Mouse (Mus musculus) lung, postnatal 36 days (tissue): ENCODE data around the gene Taar4.

ENCODE experiments used
- DNase-seq: peaks from one replicate; pipeline ENCODE4 v3.0.0; 2022; ENCODE audit warnings: mixed read lengths

Gene Taar4

GRCm38 (mm10) chr10:23960444-23960915 lies at the start of gene Taar4:
Gene Taar4, plus strand, starts transcription at chr10:23960494.
- no peak for DNase-seq

GRCm38 (mm10) chr10:23920056-23920455 lies 40.2 kb upstream of the Taar4 start, which contains the start of gene Taar1:
Gene Taar1, plus strand, starts transcription at chr10:23920356.
- no peak for DNase-seq

GRCm38 (mm10) chr10:23922468-23922867 lies 37.8 kb upstream of the Taar4 start:
- no peak for DNase-seq

GRCm38 (mm10) chr10:23923941-23924340 lies 36.4 kb upstream of the Taar4 start:
- DNase-seq, result no peak

- no peak for DNase-seq
Observed at GRCm38 (mm10) chr10:23937613-23938012, 22.7 kb upstream of the Taar4 start.

GRCm38 (mm10) chr10:23938312-23938711 lies 22.0 kb upstream of the Taar4 start, which contains the start of gene Taar2:
Gene Taar2, plus strand, starts transcription at chr10:23938572.
- no peak for DNase-seq

- DNase-seq, result peak; percentile 22
Observed at GRCm38 (mm10) chr10:23942465-23942864, 17.8 kb upstream of the Taar4 start.

GRCm38 (mm10) chr10:23948026-23948425 lies 12.3 kb upstream of the Taar4 start:
- peak; percentile 23 for DNase-seq

- DNase-seq, result no peak
Observed at GRCm38 (mm10) chr10:23949508-23950005, 10.7 kb upstream of the Taar4 start, which contains the start of gene Taar3. Gene Taar3, plus strand, starts transcription at chr10:23949558.

- no peak for DNase-seq
Observed at GRCm38 (mm10) chr10:23951714-23952113, 8.6 kb upstream of the Taar4 start.

GRCm38 (mm10) chr10:23959071-23959470 lies 1.2 kb upstream of the Taar4 start:
- DNase-seq, result peak; percentile 21

- DNase-seq, result no peak
Observed at GRCm38 (mm10) chr10:23963444-23963843, 3.1 kb downstream of the Taar4 start.

GRCm38 (mm10) chr10:23964921-23965610 lies 4.8 kb downstream of the Taar4 start:
- DNase-seq, result no peak

- DNase-seq, result no peak
Observed at GRCm38 (mm10) chr10:23970656-23971165, 10.4 kb downstream of the Taar4 start, which contains the start of gene Taar5. Gene Taar5, plus strand, starts transcription at chr10:23970706.

GRCm38 (mm10) chr10:23971256-23971655 lies 11.0 kb downstream of the Taar4 start:
- no peak for DNase-seq

GRCm38 (mm10) chr10:23977958-23978357 lies 17.7 kb downstream of the Taar4 start:
- DNase-seq, result no peak

GRCm38 (mm10) chr10:23978901-23979705 lies 18.8 kb downstream of the Taar4 start:
- peak; percentile 78 for DNase-seq

GRCm38 (mm10) chr10:23985546-23985945 lies 25.3 kb downstream of the Taar4 start, which contains the start of gene Taar6:
Gene Taar6, minus strand, starts transcription at chr10:23985646.
- DNase-seq, result no peak

- no peak for DNase-seq
Observed at GRCm38 (mm10) chr10:23986419-23986818, 26.1 kb downstream of the Taar4 start.

GRCm38 (mm10) chr10:23993381-23993780 lies 33.1 kb downstream of the Taar4 start, which contains the start of gene Taar7a:
Gene Taar7a, minus strand, starts transcription at chr10:23993481.
- no peak for DNase-seq

- DNase-seq, result no peak
Observed at GRCm38 (mm10) chr10:23999639-24000038, 39.3 kb downstream of the Taar4 start, which contains the start of gene Taar7b. Gene Taar7b, plus strand, starts transcription at chr10:23999939.

- no peak for DNase-seq
Observed at GRCm38 (mm10) chr10:24006442-24006841, 46.1 kb downstream of the Taar4 start.

- DNase-seq, result no peak
Observed at GRCm38 (mm10) chr10:24007034-24007433, 46.7 kb downstream of the Taar4 start.
